Mouse (Mus musculus): ENCODE data around the gene Cyp2c69. TPM values are rescaled to one million over a fixed set of nuclear protein-coding genes. Genes with fewer than 3 reads are reported as not detected.
"Not testable (repeated sequence)": the region's sequence is repeated elsewhere in the genome, so short reads cannot be mapped to it uniquely, and the experiment has no call there.

Cyp2c69 gene
- polyA plus RNA-seq, 1 experiment from 2014 or later = not detected

DNA sequence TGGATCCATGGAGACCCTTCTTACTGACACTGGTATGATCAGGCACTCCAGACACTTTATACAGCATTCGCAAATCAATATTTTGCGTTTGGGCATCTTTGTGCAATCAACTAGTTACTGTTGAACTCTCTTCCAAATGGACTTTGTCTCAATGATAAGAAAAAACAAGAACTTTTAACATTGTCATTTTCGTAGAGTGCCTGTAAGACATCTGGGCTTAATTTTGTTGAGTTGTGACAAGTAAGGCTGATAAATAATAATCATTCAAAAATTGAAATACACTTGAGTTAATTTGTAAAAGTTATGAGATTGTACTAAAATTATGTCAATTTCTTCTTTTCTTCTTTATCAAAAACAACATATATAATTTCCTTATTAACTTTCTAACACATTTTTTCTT is 73.9 kb downstream of the Cyp2c69 start, which contains the start of gene Cyp2c40:
Cyp2c40 (minus strand) TSS at position 101 of the 400 bp plus-strand sequence.
- H3K27me3 ChIP-seq (replicated peaks; ENCODE audit: control insufficient read depth, insufficient read depth, low read length); ATAC-seq (ENCODE audit: low read depth); H3K9me3 ChIP-seq (ENCODE audit: control insufficient read depth, low read length); H3K4me1 ChIP-seq (ENCODE audit: control insufficient read depth, insufficient read depth, low read length); H3K36me3 ChIP-seq (ENCODE audit: control insufficient read depth, insufficient read depth, low read length); H3K27ac ChIP-seq (replicated peaks; ENCODE audit: low read depth, low read length); DNase-seq (ENCODE audit: low spot score); H3K9ac ChIP-seq (ENCODE audit: low read depth, low read length); H3K4me3 ChIP-seq (ENCODE audit: low read depth, low read length); H3K4me2 ChIP-seq (ENCODE audit: low read depth, low read length): not testable (repeated sequence)
- WGBS = 89% methylated on average over 3 of the region's 3 CpGs

Other genes with a start within 250 kb of the Cyp2c69 start
- gene Cyp2c67, start 237.7 kb downstream of the Cyp2c69 start, polyA plus RNA-seq (2014; fragmentation: Nextera tagmentation; extraction: Ambion mirVana) = not detected in 2 replicates
- gene Cyp2c68, start 145.7 kb downstream of the Cyp2c69 start, polyA plus RNA-seq (2014; fragmentation: Nextera tagmentation; extraction: Ambion mirVana) = not detected in 2 replicates
- not detected in 2 replicates for gene Cyp2c40, start 74.0 kb downstream of the Cyp2c69 start, polyA plus RNA-seq (2014; fragmentation: Nextera tagmentation; extraction: Ambion mirVana)
- not detected in 2 replicates for gene Cyp2c37, start 105.6 kb upstream of the Cyp2c69 start, polyA plus RNA-seq (2014; fragmentation: Nextera tagmentation; extraction: Ambion mirVana)
- not detected in 2 replicates for gene Cyp2c54, start 187.0 kb upstream of the Cyp2c69 start, polyA plus RNA-seq (2014; fragmentation: Nextera tagmentation; extraction: Ambion mirVana)
- gene Cyp2c50, start 202.9 kb upstream of the Cyp2c69 start, polyA plus RNA-seq (2014; fragmentation: Nextera tagmentation; extraction: Ambion mirVana) = not detected in 2 replicates

Data from embryonic facial prominence, embryonic 14.5 days (tissue).